Mouse (Mus musculus): ENCODE data around the gene Rnase11.
"Not testable (repeated sequence)": the region's sequence is repeated elsewhere in the genome, so short reads cannot be mapped to it uniquely, and the experiment has no call there.

The Rnase11 gene

DNA sequence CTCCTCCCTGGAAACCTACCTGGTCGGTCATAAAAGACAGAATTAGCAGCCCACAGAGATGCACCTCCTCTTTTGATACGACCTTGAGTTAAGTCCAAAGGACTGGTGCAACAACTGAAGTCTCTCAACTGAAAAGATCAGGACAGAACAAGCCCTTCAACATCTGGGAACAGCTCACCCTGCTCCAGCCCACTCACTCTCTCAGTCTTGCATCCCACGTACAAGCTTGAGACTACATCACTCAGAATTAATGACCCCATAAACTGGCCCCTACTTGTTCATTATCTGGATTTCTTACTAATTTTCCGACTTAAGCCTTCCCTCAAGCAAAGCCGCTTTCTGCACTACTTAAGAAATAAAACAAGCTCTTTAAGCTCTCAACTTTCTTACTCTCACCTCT is 3.2 kb upstream of the Rnase11 start:
- H3K36me3 ChIP-seq (ENCODE audit: control insufficient read depth, insufficient read depth, low read length, poor library complexity, severe bottlenecking): no peaks in the 10 kb centered on the region
- no peaks in the 10 kb centered on the region for H3K27me3 ChIP-seq (ENCODE audit: control insufficient read depth, insufficient read depth, low read length, poor library complexity, severe bottlenecking)
- DNase-seq (ENCODE audit: low read depth, low spot score): no peak

DNA sequence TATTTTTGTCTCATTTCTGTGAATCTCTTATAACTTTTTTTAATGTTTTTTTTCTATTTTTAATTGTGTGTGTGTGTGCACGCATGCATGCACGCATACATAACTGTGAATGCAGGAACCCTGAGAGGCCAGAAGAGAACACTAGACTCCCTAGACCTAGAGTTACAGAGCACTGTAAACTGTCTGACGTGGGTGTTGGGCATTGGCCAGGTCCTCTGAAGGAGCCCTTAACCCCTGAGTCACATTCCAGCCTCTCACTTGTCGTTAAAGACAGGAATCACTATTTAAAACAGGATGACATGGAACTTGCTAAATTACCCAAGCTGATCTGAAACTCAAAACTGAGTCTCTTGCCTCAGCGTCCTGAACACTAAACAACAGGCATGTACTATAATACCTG is 2.0 kb upstream of the Rnase11 start:
- Histone ChIP-seq H3K27me3 (ENCODE audit: control insufficient read depth, insufficient read depth, low read length, poor library complexity, severe bottlenecking) (no peaks in the 10 kb centered on the region), H3K36me3 (ENCODE audit: control insufficient read depth, insufficient read depth, low read length, poor library complexity, severe bottlenecking) (no peaks in the 10 kb centered on the region)
- DNase-seq (ENCODE audit: low read depth, low spot score): no peak

DNA sequence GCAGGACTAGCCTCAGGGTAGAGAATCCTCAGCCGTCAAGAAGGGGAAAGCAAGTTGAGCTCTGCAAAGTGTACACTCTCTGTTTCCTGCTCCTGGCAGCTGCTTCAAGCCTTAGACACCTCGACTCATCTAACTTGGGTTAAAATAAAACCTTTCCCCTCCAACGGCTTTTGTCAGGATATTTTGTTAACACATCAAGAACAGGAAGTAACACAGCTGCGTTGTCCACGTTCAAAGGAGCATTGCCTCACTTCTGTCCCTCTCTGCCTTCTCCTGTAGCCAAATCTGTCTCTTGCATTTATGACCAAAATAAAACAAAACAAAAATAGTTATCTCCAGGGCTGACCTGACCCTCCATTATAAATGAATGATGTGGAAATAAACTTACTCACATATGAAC is 2.1 kb downstream of the Rnase11 start:
- Histone ChIP-seq H3K27me3 (ENCODE audit: control insufficient read depth, insufficient read depth, low read length, poor library complexity, severe bottlenecking) (no peaks in the 10 kb centered on the region), H3K36me3 (ENCODE audit: control insufficient read depth, insufficient read depth, low read length, poor library complexity, severe bottlenecking) (no peaks in the 10 kb centered on the region)
- DNase-seq (ENCODE audit: low read depth, low spot score): no peak

- Histone ChIP-seq H3K27me3 (ENCODE audit: control insufficient read depth, insufficient read depth, low read length, poor library complexity, severe bottlenecking) (no peaks in the 10 kb centered on the region), H3K36me3 (ENCODE audit: control insufficient read depth, insufficient read depth, low read length, poor library complexity, severe bottlenecking) (no peaks in the 10 kb centered on the region)
- DNase-seq (ENCODE audit: low read depth, low spot score): no peak
These were observed 8.2 kb downstream of the Rnase11 start, which contains the start of gene Rnase9 for GRCm38 (mm10) chr14:51041769-51042168. TSS of gene Rnase9 (minus strand) at chr14:51041869.

- Histone ChIP-seq H3K27me3 (ENCODE audit: control insufficient read depth, insufficient read depth, low read length, poor library complexity, severe bottlenecking) (no peaks in the 10 kb centered on the region), H3K36me3 (ENCODE audit: control insufficient read depth, insufficient read depth, low read length, poor library complexity, severe bottlenecking) (no peaks in the 10 kb centered on the region)
- DNase-seq (ENCODE audit: low read depth, low spot score): no peak
These were observed 13.7 kb downstream of the Rnase11 start for GRCm38 (mm10) chr14:51036214-51036613.

GRCm38 (mm10) chr14:51035206-51035605 is 14.8 kb downstream of the Rnase11 start:
- no peaks in the 10 kb centered on the region for H3K36me3 ChIP-seq (ENCODE audit: control insufficient read depth, insufficient read depth, low read length, poor library complexity, severe bottlenecking)
- no peaks in the 10 kb centered on the region for H3K27me3 ChIP-seq (ENCODE audit: control insufficient read depth, insufficient read depth, low read length, poor library complexity, severe bottlenecking)
- DNase-seq (ENCODE audit: low read depth, low spot score): no peak

DNA sequence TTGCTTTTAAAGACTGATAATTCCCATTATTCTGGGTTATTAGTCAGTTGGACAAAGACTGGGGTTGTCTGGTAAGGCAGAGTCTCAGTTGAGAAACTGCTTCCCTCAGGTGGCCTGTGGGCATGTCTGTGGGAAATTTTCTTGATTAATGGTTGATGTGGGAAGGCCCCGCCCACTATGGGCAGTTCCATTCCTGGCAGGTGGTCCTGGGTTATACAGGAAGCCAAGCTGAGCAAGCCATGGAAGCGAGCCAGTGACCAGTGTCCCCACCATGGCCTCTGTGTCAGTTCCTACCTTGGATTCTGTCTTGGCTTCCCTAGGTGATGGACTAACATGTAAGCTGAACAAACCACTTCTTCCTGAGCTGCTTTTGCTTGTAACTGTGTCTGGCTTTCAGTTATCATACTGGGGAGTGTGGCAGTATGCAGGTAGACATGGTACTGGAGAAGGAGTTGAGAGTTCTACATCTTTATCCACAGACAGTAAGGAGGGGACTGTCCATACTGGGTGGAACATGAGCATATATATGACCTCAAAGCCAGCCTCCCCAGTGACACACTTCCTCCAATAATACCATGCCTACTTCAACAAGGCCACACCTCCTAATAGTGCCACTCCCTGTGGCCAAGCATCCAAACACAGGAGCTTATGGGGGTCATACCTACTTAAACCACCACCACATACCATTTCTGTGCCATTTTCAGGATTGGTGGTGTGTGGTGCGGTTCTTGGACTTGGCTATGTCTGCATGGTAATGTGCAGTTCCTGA is 22.4 kb downstream of the Rnase11 start:
- no peak for DNase-seq (ENCODE audit: low read depth, low spot score)
- Histone ChIP-seq H3K27me3 (ENCODE audit: control insufficient read depth, insufficient read depth, low read length, poor library complexity, severe bottlenecking) (no peaks in the 10 kb centered on the region), H3K36me3 (ENCODE audit: control insufficient read depth, insufficient read depth, low read length, poor library complexity, severe bottlenecking) (no peaks in the 10 kb centered on the region)

- H3K27me3 ChIP-seq (ENCODE audit: control insufficient read depth, insufficient read depth, low read length, poor library complexity, severe bottlenecking): no peaks in the 10 kb centered on the region
- peak; percentile 92 for DNase-seq (ENCODE audit: low read depth, low spot score)
- no peaks in the 10 kb centered on the region for H3K36me3 ChIP-seq (ENCODE audit: control insufficient read depth, insufficient read depth, low read length, poor library complexity, severe bottlenecking)
These were observed 23.4 kb downstream of the Rnase11 start for GRCm38 (mm10) chr14:51026391-51027133.

- no peak for DNase-seq (ENCODE audit: low read depth, low spot score)
- Histone ChIP-seq H3K27me3 (ENCODE audit: control insufficient read depth, insufficient read depth, low read length, poor library complexity, severe bottlenecking) (no peaks in the 10 kb centered on the region), H3K36me3 (ENCODE audit: control insufficient read depth, insufficient read depth, low read length, poor library complexity, severe bottlenecking) (no peaks in the 10 kb centered on the region)
These were observed 25.1 kb downstream of the Rnase11 start for GRCm38 (mm10) chr14:51024820-51025219.

DNA sequence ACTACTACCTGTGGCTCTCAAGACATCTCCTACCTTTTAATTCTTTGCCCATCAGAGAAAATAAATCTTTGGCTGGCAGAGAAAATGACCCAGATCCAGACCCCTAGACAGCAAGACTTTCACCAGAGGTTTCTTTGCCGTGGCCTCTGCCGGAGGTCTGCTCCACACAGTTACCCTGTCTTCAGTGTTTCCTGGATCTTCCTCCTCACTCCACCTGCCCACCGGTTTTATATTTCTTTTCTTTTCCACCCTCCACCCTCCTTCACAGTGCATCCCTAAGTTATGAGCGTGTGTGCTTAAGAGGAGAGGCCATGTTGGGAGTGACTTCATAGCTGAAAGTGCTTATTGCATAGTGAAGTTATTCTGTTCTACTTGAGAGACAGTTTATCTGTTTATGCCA is 26.5 kb downstream of the Rnase11 start:
- DNase-seq (ENCODE audit: low read depth, low spot score): no peak
- Histone ChIP-seq H3K27me3 (ENCODE audit: control insufficient read depth, insufficient read depth, low read length, poor library complexity, severe bottlenecking) (no peaks in the 10 kb centered on the region), H3K36me3 (ENCODE audit: control insufficient read depth, insufficient read depth, low read length, poor library complexity, severe bottlenecking) (no peaks in the 10 kb centered on the region)

GRCm38 (mm10) chr14:51017256-51017655 is 32.7 kb downstream of the Rnase11 start:
- H3K36me3 ChIP-seq (ENCODE audit: control insufficient read depth, insufficient read depth, low read length, poor library complexity, severe bottlenecking): no peaks in the 10 kb centered on the region
- DNase-seq (ENCODE audit: low read depth, low spot score): no peak
- no peaks in the 10 kb centered on the region for H3K27me3 ChIP-seq (ENCODE audit: control insufficient read depth, insufficient read depth, low read length, poor library complexity, severe bottlenecking)

GRCm38 (mm10) chr14:51015780-51016179 is 34.2 kb downstream of the Rnase11 start:
- no peaks in the 10 kb centered on the region for H3K36me3 ChIP-seq (ENCODE audit: control insufficient read depth, insufficient read depth, low read length, poor library complexity, severe bottlenecking)
- DNase-seq (ENCODE audit: low read depth, low spot score): no peak
- no peaks in the 10 kb centered on the region for H3K27me3 ChIP-seq (ENCODE audit: control insufficient read depth, insufficient read depth, low read length, poor library complexity, severe bottlenecking)

- H3K27me3 ChIP-seq (ENCODE audit: control insufficient read depth, insufficient read depth, low read length, poor library complexity, severe bottlenecking); H3K36me3 ChIP-seq (ENCODE audit: control insufficient read depth, insufficient read depth, low read length, poor library complexity, severe bottlenecking); DNase-seq (ENCODE audit: low read depth, low spot score): not testable (repeated sequence)
These were observed 35.2 kb downstream of the Rnase11 start for GRCm38 (mm10) chr14:51014724-51015123.

DNA sequence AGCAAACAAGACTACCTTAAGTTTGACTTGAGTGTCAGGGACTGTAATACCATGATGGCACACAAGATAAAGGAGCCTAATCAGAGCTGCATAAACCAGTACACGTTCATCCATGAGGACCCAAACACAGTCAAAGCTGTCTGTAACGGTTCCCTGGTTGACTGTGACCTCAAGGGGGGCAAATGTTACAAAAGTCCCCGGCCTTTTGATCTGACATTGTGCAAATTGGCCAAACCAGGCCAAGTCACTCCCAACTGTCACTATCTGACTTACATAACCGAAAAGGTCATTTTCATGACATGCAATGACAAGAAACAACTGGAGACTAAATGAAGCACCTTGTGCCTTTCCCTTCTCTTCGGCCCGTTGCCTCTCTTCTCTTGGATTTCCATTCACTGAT is 40.4 kb downstream of the Rnase11 start:
- H3K27me3 ChIP-seq (ENCODE audit: control insufficient read depth, insufficient read depth, low read length, poor library complexity, severe bottlenecking): no peaks in the 10 kb centered on the region
- no peaks in the 10 kb centered on the region for H3K36me3 ChIP-seq (ENCODE audit: control insufficient read depth, insufficient read depth, low read length, poor library complexity, severe bottlenecking)

DNA sequence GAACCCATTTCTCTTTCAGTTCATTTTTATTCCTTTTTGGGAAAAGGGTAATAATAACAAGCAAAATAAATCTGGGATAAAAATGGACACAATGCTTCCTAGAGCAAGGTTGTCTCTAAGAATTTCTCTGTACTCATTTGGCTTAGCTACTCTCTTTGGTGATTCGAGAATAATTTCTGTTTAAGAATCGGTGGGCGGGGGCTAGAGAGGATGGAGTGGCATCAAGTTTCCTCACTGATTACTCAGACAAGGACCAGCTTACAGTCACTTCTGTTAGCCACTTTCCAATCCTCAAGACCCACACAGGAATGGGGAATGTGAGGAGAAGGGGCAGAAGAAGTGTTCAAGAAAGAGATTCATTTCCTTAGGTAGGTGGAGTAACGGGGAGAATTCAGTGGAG is 41.2 kb downstream of the Rnase11 start:
- Histone ChIP-seq H3K36me3 (ENCODE audit: control insufficient read depth, insufficient read depth, low read length, poor library complexity, severe bottlenecking) (no peaks in the 10 kb centered on the region), H3K27me3 (ENCODE audit: control insufficient read depth, insufficient read depth, low read length, poor library complexity, severe bottlenecking) (no peaks in the 10 kb centered on the region)
- DNase-seq (ENCODE audit: low read depth, low spot score): no peak

More for the DNA sequence above, 40.4 kb downstream of the Rnase11 start:
- no peak for DNase-seq (ENCODE audit: low read depth, low spot score)
